Mouse (Mus musculus): Measurements from ENCODE around the gene Gm20388.
"Not testable (repeated sequence)": the region's sequence is repeated elsewhere in the genome, so short reads cannot be mapped to it uniquely, and the experiment has no call there.

Gm20388 gene

DNA sequence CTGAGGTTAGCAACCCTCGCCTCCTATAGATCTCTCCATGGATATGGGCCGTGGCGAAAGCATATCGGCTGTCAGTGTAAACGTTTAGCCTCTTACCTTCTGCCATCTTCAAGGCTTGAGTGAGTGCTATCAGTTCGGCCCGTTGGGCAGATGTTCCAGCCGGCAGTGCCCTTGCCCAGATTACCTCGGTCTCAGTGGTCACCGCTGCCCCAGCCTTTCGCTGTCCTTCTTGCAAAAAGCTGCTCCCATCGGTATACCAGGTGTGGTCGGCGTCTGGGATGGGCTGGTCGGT is 3519.0 kb downstream of the Gm20388 start:
- not testable (repeated sequence) for DNase-seq

DNA sequence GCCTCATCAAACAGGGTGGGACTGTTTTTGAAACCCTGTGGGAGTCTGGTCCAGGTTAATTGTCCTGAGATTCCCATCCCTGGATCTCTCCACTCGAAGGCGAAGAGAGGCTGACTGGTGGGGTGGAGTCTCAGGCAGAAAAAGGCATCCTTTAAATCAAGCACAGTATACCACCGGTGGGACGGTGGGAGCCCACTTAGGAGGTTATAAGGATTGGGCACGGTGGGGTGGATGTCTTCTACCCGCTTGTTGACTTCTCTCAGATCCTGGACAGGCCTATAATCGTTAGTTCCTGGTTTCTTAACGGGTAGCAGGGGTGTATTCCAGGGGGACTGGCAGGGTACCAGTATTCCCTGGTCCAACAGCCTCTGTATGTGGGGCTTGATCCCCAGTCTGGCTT is 3520.3 kb downstream of the Gm20388 start:
- DNase-seq = not testable (repeated sequence)

DNA sequence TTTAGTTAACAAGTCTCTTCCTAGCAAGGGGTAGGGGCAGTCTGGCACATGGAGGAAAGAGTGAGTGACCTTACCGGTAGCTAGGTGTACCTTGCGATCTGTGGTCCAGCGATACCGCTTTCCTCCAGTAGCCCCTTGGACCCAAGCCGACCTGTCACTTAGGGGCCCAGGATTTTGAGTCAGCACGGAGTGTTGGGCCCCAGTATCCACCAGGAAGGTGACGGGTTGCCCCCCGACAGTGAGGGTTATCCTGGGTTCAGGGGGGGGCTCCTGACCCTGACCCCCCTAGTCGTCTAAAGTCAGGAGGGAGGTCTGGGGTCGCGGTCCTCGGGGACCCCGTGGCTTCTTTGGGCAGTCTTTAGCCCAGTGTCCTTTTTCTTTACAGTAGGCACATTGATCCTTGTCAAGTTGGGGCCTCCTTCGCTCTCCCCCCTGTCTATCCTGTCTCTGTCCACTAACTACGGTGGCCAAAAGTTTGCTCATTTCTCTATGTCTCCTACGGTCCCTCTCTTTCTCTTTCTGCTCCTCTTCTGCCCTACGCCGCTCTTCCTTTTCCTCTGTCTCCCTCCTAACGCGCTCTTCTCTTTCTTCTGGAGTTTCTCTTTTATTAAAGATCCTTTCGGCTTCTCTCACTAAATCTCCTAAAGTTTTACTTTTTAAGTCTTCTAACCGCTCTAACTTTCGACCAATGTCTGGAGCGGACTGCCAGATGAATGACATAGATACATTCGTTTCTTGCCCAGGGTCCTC is 3521.2 kb downstream of the Gm20388 start:
- no peak for DNase-seq

DNA sequence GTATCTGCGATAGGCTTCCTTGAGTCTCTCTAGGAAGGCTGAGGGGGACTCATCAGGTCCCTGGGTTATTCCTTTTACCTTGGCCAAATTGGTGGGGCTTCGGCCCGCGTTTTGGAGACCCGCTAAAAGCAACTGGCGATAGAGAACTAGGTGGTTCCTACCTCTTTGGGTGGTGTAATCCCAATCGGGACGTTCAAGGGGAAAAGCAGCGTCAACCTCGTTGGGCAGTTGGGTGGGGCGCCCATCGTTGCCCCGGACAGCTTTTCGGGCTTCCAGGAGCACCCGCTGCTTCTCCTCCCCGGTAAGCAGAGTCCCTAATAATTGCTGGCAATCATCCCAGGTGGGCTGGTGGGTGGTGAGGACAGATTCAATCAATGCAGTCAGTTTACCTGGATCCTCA is 3521.7 kb downstream of the Gm20388 start:
- DNase-seq = no peak

DNA sequence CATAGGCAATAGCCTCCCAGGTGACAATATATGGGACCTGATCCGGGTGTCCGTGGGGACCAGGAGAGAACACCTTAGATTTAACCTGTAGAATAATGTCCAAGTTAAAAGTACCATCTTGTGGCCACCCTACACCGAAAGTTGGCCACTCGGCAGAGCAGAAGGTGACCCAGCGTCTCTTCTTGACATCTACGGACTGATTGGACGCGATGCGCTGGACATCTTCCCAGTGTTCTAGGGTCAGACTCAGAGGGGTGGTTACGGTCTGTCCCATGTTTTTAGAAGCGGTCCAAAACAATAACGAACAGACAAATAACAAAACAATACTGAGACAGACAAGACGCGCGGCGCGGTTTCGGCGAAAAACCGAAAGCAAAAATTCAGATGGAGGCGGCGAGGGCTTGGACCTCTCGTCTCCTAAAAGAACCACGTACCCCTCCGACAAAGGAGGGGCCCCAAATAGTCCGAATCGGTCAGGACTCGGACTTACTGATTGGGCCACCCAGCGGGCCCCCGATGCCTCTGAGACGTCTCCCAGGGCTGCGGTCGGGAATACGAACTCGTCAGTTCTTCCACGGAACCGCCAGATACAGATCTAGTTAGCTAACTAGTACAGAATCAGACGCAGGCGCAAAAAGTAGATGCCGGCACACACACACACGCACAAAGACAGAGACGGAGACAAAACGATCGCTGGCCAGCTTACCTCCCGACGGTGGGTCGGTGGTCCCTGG is 3522.8 kb downstream of the Gm20388 start:
- DNase-seq = not testable (repeated sequence)

DNA sequence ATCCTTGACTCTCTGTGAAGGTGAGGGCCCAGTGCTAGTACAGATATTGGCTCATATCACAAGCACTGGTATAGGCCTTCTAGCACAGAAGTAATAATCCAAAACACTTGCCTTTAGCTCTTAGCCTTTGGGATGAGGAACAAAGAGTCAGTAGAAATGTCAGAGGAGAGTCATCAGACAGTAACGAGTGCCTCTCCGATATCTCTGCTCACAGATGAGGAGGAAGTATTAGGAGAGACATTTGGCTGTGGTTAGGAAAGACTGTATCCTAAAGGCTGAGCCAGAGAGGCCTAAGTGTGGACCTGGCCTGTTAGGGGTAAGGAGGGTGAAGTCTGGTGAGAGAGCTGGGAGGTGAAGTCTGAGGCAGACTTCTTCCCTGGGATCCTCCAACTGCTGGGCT is 3531.1 kb downstream of the Gm20388 start:
- DNase-seq = no peak

DNA sequence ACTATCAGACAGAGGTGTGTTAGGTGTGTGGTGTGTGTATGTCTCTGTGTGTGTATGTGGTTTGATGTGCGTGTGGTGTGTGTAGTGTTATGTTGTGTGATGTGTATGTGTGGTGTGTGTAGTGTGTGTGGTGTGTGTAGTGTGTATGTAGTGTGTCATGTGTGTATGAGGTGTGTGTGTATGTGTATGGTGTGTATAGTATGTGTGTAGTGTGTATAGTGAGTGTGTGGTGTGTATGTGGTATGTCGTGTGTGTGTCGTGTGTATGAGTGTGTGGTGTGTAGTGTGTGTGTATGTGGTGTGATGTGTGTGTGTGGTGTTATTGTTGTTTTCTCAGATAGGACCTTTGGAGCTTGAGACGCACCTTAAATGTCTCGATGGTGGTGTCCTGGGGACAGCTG is 3531.7 kb downstream of the Gm20388 start:
- no peak for DNase-seq

DNA sequence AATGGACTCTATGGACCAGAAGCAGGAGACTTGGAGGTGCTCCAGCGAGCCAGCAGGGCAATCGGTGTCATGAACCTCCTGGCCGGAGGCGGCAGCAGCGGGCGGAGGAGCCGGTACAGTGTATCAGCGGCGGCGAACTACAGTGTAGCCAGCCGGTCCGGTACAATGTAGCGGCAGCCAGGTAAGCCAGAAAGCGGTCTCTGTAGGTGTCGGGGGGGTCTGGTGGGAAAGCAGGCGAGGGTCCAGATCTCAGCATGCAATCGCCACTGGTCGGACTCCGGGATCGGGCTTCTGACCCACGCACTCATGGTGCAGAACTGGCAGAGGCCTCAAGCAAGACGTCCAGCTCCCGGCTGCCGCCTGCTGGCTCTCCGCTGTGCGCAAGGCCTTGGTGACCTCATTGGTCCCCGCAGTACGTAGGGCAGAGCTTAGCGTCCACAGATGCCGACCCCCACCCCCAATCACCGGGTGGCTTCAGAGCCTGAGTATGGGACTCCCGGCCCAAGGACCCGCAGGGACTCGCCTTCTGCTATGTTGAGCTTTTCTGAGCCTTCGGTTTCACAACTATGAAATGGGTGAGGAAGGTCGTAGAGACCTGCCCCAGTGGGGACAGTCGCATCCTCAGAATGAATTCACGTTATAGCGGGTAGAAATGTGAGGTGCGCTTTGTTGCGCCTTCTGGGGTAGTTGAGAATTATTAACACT is 3532.4 kb downstream of the Gm20388 start:
- peak; percentile 95 to 98 for DNase-seq

DNA sequence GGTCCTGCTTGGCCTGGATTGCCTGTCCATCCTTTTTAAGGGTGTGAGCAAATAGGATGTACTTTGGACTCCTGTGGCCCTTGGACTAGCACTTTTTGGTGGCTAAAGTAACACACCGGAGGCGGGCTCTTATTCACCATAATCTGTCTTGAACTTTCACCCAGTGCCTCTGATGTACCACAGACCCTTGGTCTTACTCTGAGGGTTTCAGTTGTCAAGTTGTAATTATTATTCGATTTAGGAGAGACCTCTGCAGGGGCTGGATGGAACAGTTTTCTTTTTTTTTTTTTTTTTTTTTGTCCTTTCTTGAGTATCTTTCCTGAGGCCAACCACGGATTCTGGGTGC is 3532.9 kb downstream of the Gm20388 start:
- peak; percentile 81 to 89 for DNase-seq

DNA sequence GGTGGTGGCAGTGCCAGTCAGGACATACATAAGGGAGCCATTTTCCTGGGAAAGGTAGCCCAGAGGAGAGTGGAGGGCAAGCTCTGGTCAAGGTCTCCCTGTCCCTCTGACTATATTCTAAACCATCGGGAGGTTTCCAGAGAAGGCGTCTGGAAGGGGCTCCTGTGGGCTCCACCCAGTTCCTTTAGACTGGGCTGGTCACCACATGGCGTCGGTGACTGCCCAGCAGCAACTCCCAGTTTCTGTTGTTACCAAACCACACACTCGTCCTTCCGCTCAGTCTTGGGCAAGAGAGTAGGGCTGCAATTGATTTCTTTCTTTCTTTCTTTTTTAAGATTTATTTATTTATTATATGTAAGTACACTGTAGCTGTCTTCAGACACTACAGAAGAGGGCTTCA is 3533.5 kb downstream of the Gm20388 start:
- no peak for DNase-seq

DNA sequence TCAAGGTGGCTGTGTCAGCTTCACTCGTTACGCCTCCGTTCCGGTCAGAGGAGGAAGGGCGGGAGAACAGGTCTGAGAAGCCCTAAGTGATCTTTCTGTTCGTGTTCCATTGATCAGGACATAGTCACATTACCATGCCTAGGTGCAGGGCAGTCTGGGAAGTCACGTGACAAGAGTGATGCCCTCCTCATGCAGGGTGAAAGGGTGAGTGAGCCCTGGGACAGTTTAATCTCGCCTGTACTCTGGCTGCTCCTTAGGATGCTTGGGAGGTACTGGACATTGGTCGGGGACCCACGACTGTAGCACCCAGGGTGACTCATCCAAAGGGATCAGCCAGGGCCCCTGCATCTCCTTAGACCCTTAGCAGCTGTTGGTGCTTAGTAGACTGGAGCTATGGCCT is 3535.3 kb downstream of the Gm20388 start:
- DNase-seq = peak in 1 of 2 experiments; percentile 28

DNA sequence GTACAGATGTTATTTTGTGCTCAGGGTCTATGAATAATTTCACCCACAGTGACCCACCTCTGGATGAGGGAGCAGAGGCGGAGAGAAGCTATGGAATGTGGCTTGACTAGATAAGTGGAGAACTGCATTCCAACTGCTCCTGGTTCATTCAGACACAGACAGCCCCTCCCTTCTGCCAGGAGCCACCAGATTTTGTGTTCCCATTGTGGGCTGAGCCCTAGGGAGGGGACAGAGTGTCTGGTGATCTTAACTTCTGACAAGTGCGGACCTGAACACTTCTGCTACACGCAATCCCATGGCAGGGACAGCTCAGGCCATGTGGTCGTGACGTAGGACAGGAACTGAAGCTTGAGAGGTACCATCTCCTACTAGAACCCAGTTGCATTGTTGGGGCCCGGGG is 3536.2 kb downstream of the Gm20388 start:
- DNase-seq = no peak

DNA sequence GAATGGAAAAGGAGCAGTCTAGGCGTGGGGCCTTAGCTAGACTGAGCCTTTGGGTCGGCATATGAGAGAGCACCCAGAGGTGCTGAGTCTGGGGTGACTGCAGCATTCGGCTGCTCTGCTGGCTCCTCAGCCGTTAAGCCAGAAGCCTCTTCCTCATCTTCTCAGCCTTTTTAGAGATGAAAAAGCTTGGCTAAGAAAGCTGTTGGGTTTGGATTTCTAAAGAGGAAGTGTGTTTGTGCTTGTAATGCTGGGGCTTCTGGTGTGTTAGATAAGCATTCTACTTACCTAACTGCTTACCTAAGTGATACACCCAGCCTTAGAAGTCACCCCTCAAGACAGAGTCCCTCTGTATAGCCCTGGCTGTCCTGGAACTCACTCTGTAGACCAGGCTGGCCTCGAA is 3540.1 kb downstream of the Gm20388 start:
- no peak for DNase-seq

DNA sequence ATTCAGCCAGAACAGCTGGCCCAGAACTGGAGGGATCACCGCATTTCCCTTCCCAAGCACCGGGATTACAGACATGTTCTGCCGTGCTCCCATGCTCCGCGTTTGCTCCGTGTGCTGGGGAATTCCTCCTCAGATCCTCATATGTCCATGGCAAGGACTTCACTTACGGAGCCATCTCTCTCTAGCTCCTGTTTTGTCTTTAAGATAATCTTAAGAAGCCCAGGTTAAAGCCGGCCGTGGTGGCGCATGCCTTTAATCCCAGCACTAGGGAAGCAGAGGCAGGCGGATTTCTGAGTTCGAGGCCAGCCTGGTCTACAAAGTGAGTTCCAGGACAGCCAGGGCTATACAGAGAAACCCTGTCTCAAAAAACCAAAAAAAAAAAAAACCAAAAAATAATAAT is 3541.1 kb downstream of the Gm20388 start:
- not testable (repeated sequence) for DNase-seq

DNA sequence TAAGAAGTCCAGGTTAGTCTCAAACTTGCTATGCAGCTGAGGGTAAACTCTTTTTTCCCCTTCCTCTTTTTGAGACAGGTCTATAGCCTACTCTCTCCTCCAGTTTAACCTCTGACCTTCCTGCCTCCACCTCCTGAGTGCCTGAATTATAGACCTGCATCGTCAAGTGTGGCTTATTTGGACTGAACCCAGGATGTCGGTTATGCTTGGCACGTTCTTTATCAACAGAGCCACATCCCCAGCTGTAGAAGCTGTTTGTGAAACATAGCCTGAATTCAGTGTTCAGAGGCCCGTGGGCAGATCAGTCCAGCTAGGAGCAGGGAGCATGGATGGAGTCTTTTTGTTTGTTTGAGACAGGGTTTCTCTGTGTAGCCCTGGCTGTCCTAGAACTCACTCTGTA is 3541.5 kb downstream of the Gm20388 start:
- no peak for DNase-seq

DNA sequence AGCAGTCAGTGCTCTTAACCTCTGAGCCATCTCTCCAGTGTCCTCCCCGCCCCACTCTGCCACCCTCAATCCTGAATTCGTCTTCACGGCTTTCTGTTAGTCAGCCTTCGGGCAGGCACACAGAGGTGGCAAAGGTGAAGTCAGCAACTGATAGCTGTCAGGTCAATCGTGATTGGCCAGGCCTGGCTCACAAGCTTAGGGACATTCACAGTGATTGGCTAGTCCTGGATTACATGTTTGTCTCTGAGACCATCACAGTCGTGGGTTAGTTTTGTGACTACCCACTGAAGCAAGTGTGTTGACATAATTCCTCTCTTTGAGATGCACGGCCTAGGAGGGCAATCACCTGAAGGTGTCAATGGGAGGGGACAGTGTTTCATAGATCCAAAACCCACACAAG is 3542.7 kb downstream of the Gm20388 start:
- no peak for DNase-seq

DNA sequence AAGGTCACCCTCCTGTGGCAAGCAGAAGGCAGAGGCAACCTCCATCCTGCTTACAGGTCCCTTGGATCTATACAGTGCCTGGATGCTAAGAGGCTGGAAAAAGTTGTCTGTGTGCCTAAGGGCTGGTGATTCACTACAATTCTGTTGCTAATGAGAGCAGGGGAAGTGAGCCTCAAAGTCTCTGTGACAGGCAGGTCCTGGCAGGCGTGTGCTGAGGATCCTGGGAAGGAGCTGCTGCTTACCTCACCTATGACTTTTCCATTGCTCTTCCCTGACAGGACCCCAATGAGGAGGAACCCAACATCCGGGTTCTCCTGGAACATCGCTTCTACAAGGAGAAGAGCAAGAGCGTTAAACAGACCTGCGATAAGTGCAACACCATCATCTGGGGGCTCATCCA is 3543.3 kb downstream of the Gm20388 start:
- no peak for DNase-seq

DNA sequence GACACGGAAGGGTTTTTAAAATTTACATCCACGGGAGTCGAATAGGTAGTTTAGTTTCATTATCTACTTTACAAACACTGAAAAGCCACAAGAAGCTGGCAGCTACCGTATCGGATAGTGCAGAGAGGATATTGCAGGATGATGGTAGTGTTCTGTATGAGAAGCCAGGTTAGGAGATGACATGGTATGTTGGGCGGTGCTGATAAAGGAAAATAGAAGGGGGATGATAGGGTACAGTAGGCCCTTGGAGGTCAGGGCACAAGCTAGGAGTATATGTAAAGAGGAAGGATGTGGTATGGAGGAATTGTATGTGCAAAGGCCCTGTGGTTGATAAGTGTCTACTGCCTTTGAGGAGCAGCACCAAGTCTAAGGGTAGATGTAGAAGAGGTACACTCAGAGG is 3543.9 kb downstream of the Gm20388 start:
- DNase-seq = no peak

DNA sequence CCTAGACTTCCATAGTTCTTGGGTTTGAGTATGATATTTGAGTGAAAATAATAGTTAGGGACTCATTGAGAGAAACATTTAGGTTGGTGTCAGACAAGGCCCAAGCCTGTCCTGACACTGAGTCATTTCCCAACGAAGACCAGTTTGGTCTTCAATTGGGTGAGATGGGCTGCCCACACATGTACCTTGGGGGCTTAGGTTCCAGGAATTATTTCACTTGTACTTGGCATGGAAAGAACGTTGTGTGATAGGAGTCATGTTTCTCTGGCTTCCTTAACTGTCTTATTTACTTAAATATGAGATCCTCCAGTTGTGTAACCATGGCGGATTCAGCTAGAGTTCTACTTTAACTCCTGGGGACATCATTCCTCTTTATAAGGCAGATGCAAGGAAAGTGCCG is 3553.0 kb downstream of the Gm20388 start:
- no peak for DNase-seq

DNA sequence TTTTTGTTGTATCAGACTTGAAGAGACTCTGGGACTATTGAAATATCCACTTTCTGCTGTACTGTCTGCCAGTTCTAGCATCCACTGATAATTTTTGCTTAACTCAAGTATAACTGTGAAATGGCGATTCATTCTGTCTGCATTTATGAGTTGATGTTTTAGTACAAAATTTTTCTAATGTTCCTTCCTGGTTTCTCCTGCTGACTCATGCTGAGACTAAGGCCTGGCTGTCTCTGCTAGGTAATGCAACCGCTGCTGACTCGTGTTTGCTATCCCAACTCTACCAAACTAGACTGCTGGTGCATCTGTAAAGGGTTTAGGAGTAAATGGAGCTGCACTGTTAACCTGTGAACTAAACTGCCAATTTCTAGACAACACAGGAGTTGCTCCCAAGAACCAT is 3556.8 kb downstream of the Gm20388 start:
- DNase-seq = no peak

DNA sequence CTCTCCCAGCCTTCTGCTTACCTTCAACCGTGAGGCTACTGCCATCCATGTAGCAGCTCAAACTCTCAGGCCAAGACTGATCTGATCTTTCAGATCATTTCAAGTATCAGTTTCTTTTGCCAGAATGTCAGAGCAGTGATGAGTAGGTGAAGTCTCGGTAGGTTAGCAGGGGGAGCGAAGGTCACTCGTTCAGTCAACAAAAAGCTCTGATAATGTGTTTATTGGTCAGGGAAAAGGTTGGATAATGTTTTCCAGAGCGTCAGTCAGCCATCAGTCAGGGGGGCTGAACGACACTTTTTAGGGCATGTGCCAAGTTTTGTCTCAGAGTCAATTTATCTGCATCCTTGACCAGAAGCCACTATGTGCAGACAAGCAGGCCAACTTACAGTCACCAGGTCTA is 3562.3 kb downstream of the Gm20388 start:
- DNase-seq = not testable (repeated sequence)

DNA sequence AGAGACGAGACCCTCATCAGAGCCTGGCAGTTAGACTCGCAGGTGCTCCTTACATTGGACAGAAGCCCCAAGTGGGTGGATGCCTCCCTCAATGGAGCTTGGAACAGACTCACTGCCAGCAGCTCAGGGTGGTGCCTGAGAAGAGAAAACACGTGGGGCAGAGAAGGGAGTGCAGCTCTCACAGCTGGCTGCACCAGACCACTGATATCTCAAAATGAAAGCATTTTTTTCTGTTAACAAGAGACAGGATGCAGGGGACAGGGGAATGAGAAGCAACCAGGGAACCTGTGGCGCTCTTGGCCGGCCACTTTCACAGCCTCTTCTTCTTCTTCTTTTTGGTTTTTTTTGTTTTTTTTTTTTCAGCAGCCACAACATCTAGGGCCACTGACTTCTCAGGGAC is 3563.9 kb downstream of the Gm20388 start:
- DNase-seq = not testable (repeated sequence)

DNA sequence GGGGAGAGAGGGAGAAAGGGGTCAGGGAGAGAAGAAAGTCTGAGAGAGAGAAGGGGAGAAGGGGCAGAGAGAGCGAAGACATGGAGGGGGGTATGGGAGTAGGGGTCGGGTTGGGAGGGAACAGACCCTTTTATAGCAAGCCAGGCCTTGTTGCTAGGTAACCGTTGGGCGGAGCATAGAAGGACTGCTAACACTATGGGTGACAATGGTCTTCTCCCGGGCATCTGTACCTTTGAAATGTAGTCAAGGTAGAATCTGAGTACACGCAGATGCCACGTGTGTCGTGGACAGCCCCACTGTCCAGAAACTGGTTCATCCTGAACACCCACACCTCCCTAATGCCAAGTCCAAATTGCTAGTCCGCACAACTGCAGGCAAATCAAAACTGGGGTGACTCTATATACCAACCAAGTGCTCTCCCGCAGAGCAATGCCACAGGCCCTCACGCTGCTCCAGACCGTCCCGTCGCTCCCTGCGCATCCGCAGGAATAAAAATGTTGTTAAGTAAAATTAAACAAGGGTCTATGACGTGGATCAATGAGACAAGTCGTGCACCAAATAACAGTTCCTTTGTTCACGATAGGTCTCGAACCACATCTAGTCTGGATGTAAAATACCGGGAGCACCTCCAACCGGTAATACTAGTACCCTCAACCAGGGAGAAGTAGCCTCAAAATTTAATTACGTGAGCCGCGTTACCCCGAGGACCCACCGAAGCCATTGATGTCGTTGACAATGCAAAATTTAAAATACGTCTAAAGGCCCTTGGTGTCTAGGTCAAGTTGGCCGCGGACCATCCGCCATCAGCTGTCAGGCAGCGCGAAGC is 3566.5 kb downstream of the Gm20388 start:
- DNase-seq = no peak

All from kidney, adult 8-10 months (tissue).